Mouse (Mus musculus) heart, embryonic 11.5 days (tissue): Measurements from ENCODE around the gene Gm20509. TPM values are rescaled to one million over a fixed set of nuclear protein-coding genes. Genes with fewer than 3 reads are reported as not detected.
"Not testable (repeated sequence)": the region's sequence is repeated elsewhere in the genome, so short reads cannot be mapped to it uniquely, and the experiment has no call there.

ENCODE experiments used
- ATAC-seq: fragments of 200-750 bp; cut with Nextera tagmentation; replicated peaks from 2 replicates; pipeline ENCODE4 v1.8.0; 2017; ENCODE audit warnings: moderate library complexity; ENCODE audit not compliant: insufficient number of reproducible peaks, low FRiP score, low TSS enrichment
- H3K27ac ChIP-seq: fragments of 300-500 bp; sonication (generic); 2 replicates; pipeline ENCODE4 v1.5.1; 2014; ENCODE audit warnings: mild to moderate bottlenecking, low read depth, low read length
- H3K27me3 ChIP-seq: fragments of 300-500 bp; sonication (generic); 2 replicates; pipeline ENCODE4 v1.6.1; 2014; ENCODE audit warnings: mild to moderate bottlenecking, low read length, mixed read lengths; ENCODE audit not compliant: control insufficient read depth, insufficient read depth
- H3K36me3 ChIP-seq: fragments of 300-500 bp; sonication (generic); 2 replicates; pipeline ENCODE4 v1.6.1; 2014; ENCODE audit warnings: mild to moderate bottlenecking, low read length, moderate library complexity, mixed read lengths; ENCODE audit not compliant: control insufficient read depth, insufficient read depth
- H3K4me1 ChIP-seq: fragments of 300-500 bp; sonication (generic); 2 replicates; pipeline ENCODE4 v1.6.1; 2014; ENCODE audit warnings: low read length; ENCODE audit not compliant: control insufficient read depth, insufficient read depth
- H3K4me2 ChIP-seq: fragments of 300-500 bp; sonication (generic); 2 replicates; pipeline ENCODE4 v1.6.1; 2014; ENCODE audit warnings: mild to moderate bottlenecking, moderate library complexity
- H3K4me3 ChIP-seq: fragments of 300-500 bp; sonication (generic); 2 replicates; pipeline ENCODE4 v1.5.1; 2014; ENCODE audit warnings: low read depth, low read length
- H3K9ac ChIP-seq: fragments of 300-500 bp; sonication (generic); 2 replicates; pipeline ENCODE4 v1.6.1; 2014; ENCODE audit warnings: mild to moderate bottlenecking, low read depth, low read length, moderate library complexity
- H3K9me3 ChIP-seq: fragments of 300-500 bp; sonication (generic); replicated peaks from 2 replicates; pipeline ENCODE4 v1.6.1; 2016; ENCODE audit warnings: low read length; ENCODE audit not compliant: control insufficient read depth
- WGBS: fragments of 180-500 bp; shearing (Covaris S2); extraction: QIAGEN DNeasy Blood & Tissue Kit; methylation state at CpG from one replicate; pipeline ENCODE4 v1.1.7; 2014; ENCODE audit not compliant: insufficient replicate concordance; 5-methylcytosine and 5-hydroxymethylcytosine counted together
- polyA plus RNA-seq: library from polyadenylated mRNA; unstranded; fragments of >200 nt; fragmentation: Nextera tagmentation; extraction: Ambion mirVana; gene quantifications from 2 replicates; pipeline ENCODE4 v1.2.1, GENCODE M21; 2014

Gm20509 gene
- polyA plus RNA-seq, 1 experiment from 2014 or later, result not detected

DNA sequence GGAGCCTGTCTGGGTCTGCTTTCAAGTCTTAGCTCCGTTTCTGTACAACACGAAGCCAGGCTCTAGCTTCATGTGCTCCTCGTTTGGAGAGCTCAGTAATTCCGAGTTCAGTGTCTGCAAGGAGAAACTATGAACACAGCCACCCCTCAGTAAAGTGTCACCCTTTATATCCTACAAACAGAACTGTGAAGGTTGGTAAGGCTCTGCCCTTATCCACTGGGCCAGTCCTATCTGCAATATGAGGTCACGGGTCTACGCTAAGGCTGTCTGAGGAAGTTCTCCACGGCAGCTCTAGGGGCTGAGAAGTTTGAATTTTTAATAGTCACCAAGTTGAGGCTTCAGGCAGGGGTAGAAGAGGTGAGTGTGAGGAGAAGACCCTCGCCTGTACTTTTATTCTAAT lies 29.8 kb upstream of the Gm20509 start:
- ATAC-seq, result no peak
- Histone ChIP-seq H3K4me1 (peaks cover 11% of the 10 kb centered on the region), H3K4me2 (no peak overlapping the region), H3K9ac (no peak overlapping the region), H3K27me3 (no peaks in the 10 kb centered on the region), H3K36me3 (no peaks in the 10 kb centered on the region), H3K27ac (no peak overlapping the region), H3K9me3 (no peaks in the 10 kb centered on the region), H3K4me3 (no peak overlapping the region)
- 75% methylated on average over 8 of the region's 8 CpGs for WGBS

DNA sequence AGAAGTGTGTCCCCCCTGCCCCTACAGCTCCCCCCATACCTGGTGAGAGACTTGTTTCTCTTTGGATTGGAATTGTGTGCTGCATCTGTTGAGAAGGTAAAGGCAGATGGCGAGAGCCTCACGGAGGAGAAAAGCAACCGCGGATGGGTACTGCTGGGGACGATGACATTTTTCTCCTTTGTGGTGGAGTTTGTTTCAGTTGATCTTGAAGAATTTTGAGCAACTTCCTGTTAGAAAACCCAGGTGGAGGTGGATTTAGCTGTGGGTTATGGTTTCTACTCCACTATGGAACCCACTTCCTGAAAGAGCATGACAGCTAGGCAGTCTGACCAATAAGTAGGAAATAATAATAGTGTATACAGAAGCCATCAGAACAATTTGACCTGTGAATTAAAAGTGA lies 29.1 kb upstream of the Gm20509 start:
- ATAC-seq, result no peak
- Histone ChIP-seq H3K27me3 (no peaks in the 10 kb centered on the region), H3K9ac (no peak overlapping the region), H3K27ac (no peak overlapping the region), H3K4me1 (peaks cover 4% of the 10 kb centered on the region), H3K9me3 (no peaks in the 10 kb centered on the region), H3K4me3 (no peak overlapping the region), H3K36me3 (no peaks in the 10 kb centered on the region), H3K4me2 (no peak overlapping the region)
- WGBS, result 88% methylated on average over 5 of the region's 5 CpGs

DNA sequence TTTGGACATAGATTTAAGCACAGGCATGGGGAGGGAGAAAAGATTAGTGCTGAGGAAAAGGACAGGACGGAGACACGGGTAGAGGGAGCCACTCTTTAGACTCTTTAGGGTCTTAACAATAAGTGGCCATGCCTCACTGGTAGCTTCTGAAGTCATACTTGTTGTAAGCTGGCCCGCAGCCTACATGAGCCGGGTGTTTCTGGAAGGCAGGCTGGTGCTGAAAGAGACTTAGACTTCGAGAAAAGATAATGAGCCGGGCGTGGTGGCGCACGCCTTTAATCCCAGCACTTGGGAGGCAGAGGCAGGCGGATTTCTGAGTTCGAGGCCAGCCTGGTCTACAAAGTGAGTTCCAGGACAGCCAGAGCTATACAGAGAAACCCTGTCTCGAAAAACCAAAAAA lies 22.9 kb upstream of the Gm20509 start:
- ATAC-seq, H3K4me3 ChIP-seq: not testable (repeated sequence)
- 77% methylated on average over 12 of the region's 12 CpGs for WGBS

GRCm38 (mm10) chr9:73079801-73080325 lies 22.4 kb upstream of the Gm20509 start:
- Histone ChIP-seq H3K27me3 (no peaks in the 10 kb centered on the region), H3K4me1 (no peaks in the 10 kb centered on the region), H3K9ac (no peak overlapping the region), H3K4me3 (no peak overlapping the region), H3K9me3 (no peaks in the 10 kb centered on the region), H3K4me2 (no peak overlapping the region), H3K27ac (no peak overlapping the region), H3K36me3 (no peaks in the 10 kb centered on the region)
- ATAC-seq, result no peak
- 44% methylated on average over 7 of the region's 7 CpGs for WGBS

More for the DNA sequence above, 22.9 kb upstream of the Gm20509 start:
- not testable (repeated sequence) for H3K4me1 ChIP-seq, H3K36me3 ChIP-seq, H3K4me2 ChIP-seq, H3K27ac ChIP-seq, H3K9ac ChIP-seq, H3K9me3 ChIP-seq, H3K27me3 ChIP-seq

GRCm38 (mm10) chr9:73082291-73083000 lies 19.8 kb upstream of the Gm20509 start:
- no peaks in the 10 kb centered on the region for H3K9me3 ChIP-seq
- ATAC-seq, result no peak
- 74% methylated on average over 8 of the region's 8 CpGs for WGBS
- no peak overlapping the region for H3K9ac ChIP-seq
- no peaks in the 10 kb centered on the region for H3K4me1 ChIP-seq
- H3K36me3 ChIP-seq, result no peaks in the 10 kb centered on the region
- H3K27me3 ChIP-seq, result no peaks in the 10 kb centered on the region
- no peak overlapping the region for H3K27ac ChIP-seq
- no peak overlapping the region for H3K4me3 ChIP-seq
- H3K4me2 ChIP-seq, result no peak overlapping the region

- ATAC-seq, result no peak
- Histone ChIP-seq H3K27ac (no peak overlapping the region), H3K4me2 (no peak overlapping the region), H3K9ac (no peak overlapping the region), H3K27me3 (no peaks in the 10 kb centered on the region), H3K36me3 (no peaks in the 10 kb centered on the region), H3K4me3 (no peak overlapping the region), H3K9me3 (no peaks in the 10 kb centered on the region), H3K4me1 (no peaks in the 10 kb centered on the region)
- WGBS, result 63% methylated on average over 6 of the region's 6 CpGs
These were observed 18.3 kb upstream of the Gm20509 start for GRCm38 (mm10) chr9:73083956-73084355.

- Histone ChIP-seq H3K36me3 (no peaks in the 10 kb centered on the region), H3K9ac (no peak overlapping the region), H3K27ac (no peak overlapping the region), H3K4me3 (no peak overlapping the region), H3K27me3 (no peaks in the 10 kb centered on the region), H3K4me2 (no peak overlapping the region), H3K9me3 (no peaks in the 10 kb centered on the region), H3K4me1 (no peaks in the 10 kb centered on the region)
- ATAC-seq, result no peak
- 40% methylated on average over 6 of the region's 6 CpGs for WGBS
These were observed 16.4 kb upstream of the Gm20509 start for GRCm38 (mm10) chr9:73085845-73086244.

GRCm38 (mm10) chr9:73087121-73087520 lies 15.1 kb upstream of the Gm20509 start:
- 60% methylated on average over 8 of the region's 8 CpGs for WGBS
- no peaks in the 10 kb centered on the region for H3K27me3 ChIP-seq
- H3K36me3 ChIP-seq, result no peaks in the 10 kb centered on the region
- no peak overlapping the region for H3K4me3 ChIP-seq
- H3K4me2 ChIP-seq, result no peak overlapping the region
- no peak for ATAC-seq
- no peak overlapping the region for H3K9ac ChIP-seq
- no peaks in the 10 kb centered on the region for H3K9me3 ChIP-seq
- H3K27ac ChIP-seq, result no peak overlapping the region
- H3K4me1 ChIP-seq, result no peaks in the 10 kb centered on the region

- H3K36me3 ChIP-seq, result no peaks in the 10 kb centered on the region
- no peak overlapping the region for H3K27ac ChIP-seq
- H3K9me3 ChIP-seq, result no peaks in the 10 kb centered on the region
- no peak overlapping the region for H3K4me2 ChIP-seq
- no peak for ATAC-seq
- no peaks in the 10 kb centered on the region; the same call in 1 of the 2 replicates for H3K27me3 ChIP-seq
- 62% methylated on average over 5 of the region's 5 CpGs for WGBS
- no peak overlapping the region for H3K4me3 ChIP-seq
- H3K4me1 ChIP-seq, result no peaks in the 10 kb centered on the region
- H3K9ac ChIP-seq, result no peak overlapping the region
These were observed 14.7 kb upstream of the Gm20509 start for GRCm38 (mm10) chr9:73087581-73087980.
